Mouse (Mus musculus) C3H10T1/2 (cell line): Measurements from ENCODE around the gene Mtap. TPM values are rescaled to one million over a fixed set of nuclear protein-coding genes. Genes with fewer than 3 reads are reported as not detected.

Experiments
- polyA plus RNA-seq, 2 experiments: library from polyadenylated mRNA; unstranded; fragments of >200 nt; fragmentation: generic; extraction: Trizol; gene quantifications; one replicate each; pipeline ENCODE4 v1.2.1; 2012; ENCODE audit warnings: missing spikeins in 2 of 2

Mtap gene
- 100 to 1,000 TPM in 1 of 2 experiments, 10 to 100 TPM in 1; 66.8 to 185 TPM for polyA plus RNA-seq

GRCm38 (mm10) chr4:89136906-89137541 is at the start of gene Mtap:
Gene Mtap, plus strand, starts transcription at chr4:89137122.

Other genes with a start within 250 kb of the Mtap start
- gene Cdkn2a, start 157.5 kb downstream of the Mtap start, polyA plus RNA-seq, result not detected
- not detected for gene Cdkn2b, start 173.9 kb downstream of the Mtap start, polyA plus RNA-seq